11 mouse cellular contexts compared by ENCODE assay signal in genomic region chr5:30111771-30112170, GRCm38 (mm10). TPM values are rescaled to one million over a fixed set of nuclear protein-coding genes. Genes with fewer than 3 reads are reported as not detected.
DNase-seq lines count a peak whose midpoint lies in the region; ATAC-seq and TF ChIP-seq lines count a peak whose summit lies in the region.
"Had no signal": no experiment of that assay in that cellular context is flagged by ENCODE, and none has a peak within 500 bp of the region (broad histone marks: within the 10 kb centered on the region; RNA-seq: fewer than 3 reads in every experiment).

No protein-coding gene starts in this region.

- H3K36me3 ChIP-seq in kidney, embryonic 15.5 days, result 0 out of 2 replicates have a peak, but pooled peaks cover 2% of the 10 kb centered on the region
- no peaks in the 10 kb centered on the region for H3K36me3 ChIP-seq in kidney, embryonic 14.5 days (ENCODE audit: control insufficient read depth, insufficient read depth, low read length)
- H3K36me3 ChIP-seq in ES-Bruce4 (ENCODE audit: control insufficient read depth, insufficient read depth, low read length, poor library complexity, severe bottlenecking), result no peaks in the 10 kb centered on the region
- no peaks in the 10 kb centered on the region for H3K36me3 ChIP-seq in limb, embryonic 12.5 days

- no peak for TF ChIP-seq POLR2A in ES-Bruce4 (IDR thresholded peaks at IDR 0.05; ENCODE audit: insufficient read depth, low read length)

- peak overlapping the region; percentile 62 for H3K4me2 ChIP-seq in kidney, embryonic 15.5 days
- H3K4me2 ChIP-seq in kidney, embryonic 14.5 days (replicated peaks; ENCODE audit: low read depth, low read length), result no peak overlapping the region
- H3K4me2 ChIP-seq in limb, embryonic 12.5 days, result peak overlapping the region; percentile 52

- H3K27me3 ChIP-seq in kidney, embryonic 15.5 days, result peaks cover 76% of the 10 kb centered on the region
- peaks cover 20% of the 10 kb centered on the region for H3K27me3 ChIP-seq in kidney, embryonic 14.5 days (ENCODE audit: control insufficient read depth, insufficient read depth, low read length)
- no peaks in the 10 kb centered on the region for H3K27me3 ChIP-seq in ES-Bruce4 (ENCODE audit: control insufficient read depth, insufficient read depth, low read length, poor library complexity, severe bottlenecking)
- H3K27me3 ChIP-seq in limb, embryonic 12.5 days, result peaks cover 98% of the 10 kb centered on the region

- H3K27ac ChIP-seq in kidney, embryonic 15.5 days, result no peak overlapping the region
- no peak overlapping the region for H3K27ac ChIP-seq in kidney, embryonic 14.5 days (ENCODE audit: low read depth, low read length)
- H3K27ac ChIP-seq in ES-Bruce4 (ENCODE audit: insufficient read depth, low read length), result no peak overlapping the region
- H3K27ac ChIP-seq in limb, embryonic 12.5 days, result no peak overlapping the region

- no peak overlapping the region for H3K9ac ChIP-seq in kidney, embryonic 15.5 days
- no peak overlapping the region for H3K9ac ChIP-seq in kidney, embryonic 14.5 days (ENCODE audit: low read depth, low read length)
- H3K9ac ChIP-seq in ES-Bruce4 (ENCODE audit: low read depth, poor library complexity, severe bottlenecking), result no peak overlapping the region
- H3K9ac ChIP-seq in limb, embryonic 12.5 days (replicated peaks), result no peak overlapping the region

- TF ChIP-seq EP300 in ES-Bruce4 (IDR thresholded peaks at IDR 0.05; ENCODE audit: insufficient read depth, low read depth, low read length), result no peak

- H3K4me3 ChIP-seq in kidney, embryonic 15.5 days (replicated peaks), result no peak overlapping the region
- no peak overlapping the region for H3K4me3 ChIP-seq in kidney, embryonic 14.5 days (ENCODE audit: low read length)
- peak overlapping the region; percentile 25; the same call in 1 of the 2 replicates for H3K4me3 ChIP-seq in ES-Bruce4 (ENCODE audit: low read depth, low read length)
- no peak overlapping the region for H3K4me3 ChIP-seq in limb, embryonic 12.5 days (replicated peaks)
- H3K4me3 ChIP-seq: erythroblast, embryonic 14.5 days had no signal

- TF ChIP-seq CTCF in ES-Bruce4 (IDR thresholded peaks at IDR 0.05; ENCODE audit: low read depth, low read length), result no peak

- ATAC-seq in kidney, embryonic 15.5 days (replicated peaks; ENCODE audit: low FRiP score), result no peak
- no peak for ATAC-seq in kidney, embryonic 14.5 days (ENCODE audit: low FRiP score, low TSS enrichment)
- ATAC-seq in limb, embryonic 12.5 days (ENCODE audit: insufficient number of reproducible peaks, insufficient read depth, low FRiP score, low TSS enrichment, low read depth), result no peak

- H3K4me1 ChIP-seq in kidney, embryonic 15.5 days, result peaks cover 59% of the 10 kb centered on the region
- H3K4me1 ChIP-seq in kidney, embryonic 14.5 days (ENCODE audit: control insufficient read depth, insufficient read depth, low read length), result peaks cover 34% of the 10 kb centered on the region
- peaks cover 2% of the 10 kb centered on the region for H3K4me1 ChIP-seq in ES-Bruce4 (ENCODE audit: control insufficient read depth, insufficient read depth, low read length)
- peaks cover 44% of the 10 kb centered on the region for H3K4me1 ChIP-seq in limb, embryonic 12.5 days (replicated peaks)

- no peaks in the 10 kb centered on the region for H3K9me3 ChIP-seq in kidney, embryonic 15.5 days (replicated peaks)
- no peaks in the 10 kb centered on the region for H3K9me3 ChIP-seq in kidney, embryonic 14.5 days (ENCODE audit: control insufficient read depth, low read length)
- H3K9me3 ChIP-seq in ES-Bruce4 (replicated peaks; ENCODE audit: control insufficient read depth, insufficient read depth, low read length, poor library complexity, severe bottlenecking), result no peaks in the 10 kb centered on the region
- no peaks in the 10 kb centered on the region for H3K9me3 ChIP-seq in limb, embryonic 12.5 days

- DNase-seq in ZHBTc4 (ENCODE audit: low read depth, low spot score), result peak; percentile 45
- no peak for DNase-seq in cerebellum, adult 11-12 months
- DNase-seq in right cerebral cortex, postnatal 4 days, result no peak
- DNase-seq in thymus, adult 18-20 months, result no peak
- DNase-seq: cerebellum, adult 9-10 months; kidney, adult 9 months had no signal

- WGBS in kidney, embryonic 15.5 days, result 70% methylated on average over 3 of the region's 3 CpGs
- 70% methylated on average over 3 of the region's 3 CpGs for whole genome bisulfite sequencing in kidney, embryonic 14.5 days
- WGBS in limb, embryonic 12.5 days, result 61% methylated on average over 3 of the region's 3 CpGs

RNA-seq across cellular contexts. Expression of gene 3110082J24Rik, which starts 5.9 kb away (rescaled TPM):
- polyA plus RNA-seq in kidney, embryonic 15.5 days (2015; fragmentation: Nextera tagmentation; extraction: Ambion mirVana), result not detected in 2 replicates
- not detected in 2 replicates for polyA plus RNA-seq in kidney, embryonic 14.5 days (2014; fragmentation: Nextera tagmentation; extraction: Ambion mirVana)
- not detected in 2 replicates for polyA plus RNA-seq in ES-Bruce4 (2011; ENCODE audit: insufficient read depth, insufficient read length, low read depth, missing spikeins)
- polyA plus RNA-seq in limb, embryonic 12.5 days (2016; fragmentation: Nextera tagmentation; extraction: Ambion mirVana), result not detected in 2 replicates
- polyA plus RNA-seq: erythroblast, embryonic 14.5 days had no signal

RNA-seq across cellular contexts. Expression of gene Garem2, which starts 6.8 kb away (rescaled TPM):
- polyA plus RNA-seq in kidney, embryonic 15.5 days (2015; fragmentation: Nextera tagmentation; extraction: Ambion mirVana), result 0.55 and 0.62 TPM in 2 replicates
- 0.61 and 0.80 TPM in 2 replicates for polyA plus RNA-seq in kidney, embryonic 14.5 days (2014; fragmentation: Nextera tagmentation; extraction: Ambion mirVana)
- 0.67 and 1.0 TPM in 2 replicates for polyA plus RNA-seq in ES-Bruce4 (2011; ENCODE audit: insufficient read depth, insufficient read length, low read depth, missing spikeins)
- 0.70 and 0.76 TPM in 2 replicates for polyA plus RNA-seq in limb, embryonic 12.5 days (2016; fragmentation: Nextera tagmentation; extraction: Ambion mirVana)
- polyA plus RNA-seq: erythroblast, embryonic 14.5 days had no signal

RNA-seq across cellular contexts. Expression of gene Tyms, which starts 38.4 kb away (rescaled TPM):
- polyA plus RNA-seq in kidney, embryonic 15.5 days (2015; fragmentation: Nextera tagmentation; extraction: Ambion mirVana), result 305 and 313 TPM in 2 replicates
- 328 and 403 TPM in 2 replicates for polyA plus RNA-seq in kidney, embryonic 14.5 days (2014; fragmentation: Nextera tagmentation; extraction: Ambion mirVana)
- 82.8 and 94.5 TPM in 2 replicates for polyA plus RNA-seq in ES-Bruce4 (2011; ENCODE audit: insufficient read depth, insufficient read length, low read depth, missing spikeins)
- 346 and 354 TPM in 2 replicates for polyA plus RNA-seq in limb, embryonic 12.5 days (2016; fragmentation: Nextera tagmentation; extraction: Ambion mirVana)

RNA-seq across cellular contexts. Expression of gene Hadha, which starts 43.2 kb away (rescaled TPM):
- 149 and 156 TPM in 2 replicates for polyA plus RNA-seq in kidney, embryonic 15.5 days (2015; fragmentation: Nextera tagmentation; extraction: Ambion mirVana)
- polyA plus RNA-seq in kidney, embryonic 14.5 days (2014; fragmentation: Nextera tagmentation; extraction: Ambion mirVana), result 93.4 and 119 TPM in 2 replicates
- polyA plus RNA-seq in ES-Bruce4 (2011; ENCODE audit: insufficient read depth, insufficient read length, low read depth, missing spikeins), result 59.3 and 65.7 TPM in 2 replicates
- 119 and 126 TPM in 2 replicates for polyA plus RNA-seq in limb, embryonic 12.5 days (2016; fragmentation: Nextera tagmentation; extraction: Ambion mirVana)

RNA-seq across cellular contexts. Expression of gene Hadhb, which starts 43.3 kb away (rescaled TPM):
- polyA plus RNA-seq in kidney, embryonic 15.5 days (2015; fragmentation: Nextera tagmentation; extraction: Ambion mirVana), result 157 TPM in 2 replicates
- 129 and 149 TPM in 2 replicates for polyA plus RNA-seq in kidney, embryonic 14.5 days (2014; fragmentation: Nextera tagmentation; extraction: Ambion mirVana)
- 44.7 and 45.3 TPM in 2 replicates for polyA plus RNA-seq in ES-Bruce4 (2011; ENCODE audit: insufficient read depth, insufficient read length, low read depth, missing spikeins)
- 118 and 124 TPM in 2 replicates for polyA plus RNA-seq in limb, embryonic 12.5 days (2016; fragmentation: Nextera tagmentation; extraction: Ambion mirVana)
